Mouse (Mus musculus) left cerebral cortex, postnatal 10 days (tissue): Measurements from ENCODE around the gene Olfr1281. TPM values are rescaled to one million over a fixed set of nuclear protein-coding genes. Genes with fewer than 3 reads are reported as not detected.
"Not testable (repeated sequence)": the region's sequence is repeated elsewhere in the genome, so short reads cannot be mapped to it uniquely, and the experiment has no call there.

ENCODE experiments used
- DNase-seq, 2 experiments: peaks; one replicate each; pipeline ENCODE4 v3.0.0; 2021 to 2022; ENCODE audit warnings: low spot score in 2 of 2, mixed read lengths in 1 of 2; ENCODE audit errors: extremely low spot score in 1 of 2
- intact Hi-C: fragments of 180-260 bp; cut with DNase I; formaldehyde crosslinking; loops from one replicate; pipeline ENCODE4 v1.15.1; 2025
- total RNA-seq, 2 experiments: library from RNA; stranded (reverse); gene quantifications; 2 replicates each; pipeline ENCODE4 v1.2.3; 2021

Gene Olfr1281
- total RNA-seq, result not detected

- intact Hi-C loops, result no loop called here
- no peak for DNase-seq
These were observed at the start of gene Olfr1281 for GRCm38 (mm10) chr2:111326220-111326619. TSS of gene Olfr1281 (plus strand) at chr2:111326520.

- no peak for DNase-seq
- intact Hi-C loops, result no loop called here
These were observed 36.5 kb upstream of the Olfr1281 start, which contains the start of gene Olfr1278 for GRCm38 (mm10) chr2:111289836-111290235. TSS of gene Olfr1278 (plus strand) at chr2:111290136.

GRCm38 (mm10) chr2:111298541-111298940 is 27.8 kb upstream of the Olfr1281 start:
- no peak for DNase-seq
- intact Hi-C loops, result no loop called here

- intact Hi-C loops, result no loop called here
- no peak for DNase-seq
These were observed 25.9 kb upstream of the Olfr1281 start, which contains the start of gene Olfr1279 for GRCm38 (mm10) chr2:111300374-111300773. TSS of gene Olfr1279 (plus strand) at chr2:111300635.

GRCm38 (mm10) chr2:111313717-111314116 is 12.6 kb upstream of the Olfr1281 start, which contains the start of gene Olfr1280:
TSS of gene Olfr1280 (plus strand) at chr2:111314017.
- no peak for DNase-seq
- intact Hi-C loops, result no loop called here

GRCm38 (mm10) chr2:111333721-111334120 is 7.4 kb downstream of the Olfr1281 start:
- intact Hi-C loops, DNase-seq: not testable (repeated sequence)

- DNase-seq, result no peak
- intact Hi-C loops, result no loop called here
These were observed 9.7 kb downstream of the Olfr1281 start, which contains the start of gene Olfr1282 for GRCm38 (mm10) chr2:111335976-111336375. TSS of gene Olfr1282 (minus strand) at chr2:111336076.

GRCm38 (mm10) chr2:111366490-111366889 is 40.2 kb downstream of the Olfr1281 start, which contains the start of gene Olfr1283:
TSS of gene Olfr1283 (plus strand) at chr2:111366790.
- intact Hi-C loops, result no loop called here
- DNase-seq, result no peak

- no peak for DNase-seq
- intact Hi-C loops, result no loop called here
These were observed 48.9 kb downstream of the Olfr1281 start, which contains the start of gene Olfr1284 for GRCm38 (mm10) chr2:111375222-111375621. TSS of gene Olfr1284 (plus strand) at chr2:111375522.

Other genes with a start within 250 kb of the Olfr1281 start
- gene Gm13941, start 220.5 kb upstream of the Olfr1281 start, total RNA-seq, result not detected
- not detected for gene Gm15130, start 173.6 kb upstream of the Olfr1281 start, total RNA-seq
- gene 4930430A15Rik, start 96.9 kb upstream of the Olfr1281 start, total RNA-seq, result not detected
- not detected for gene Olfr1275, start 91.2 kb upstream of the Olfr1281 start, total RNA-seq
- gene Olfr1276, start 72.0 kb upstream of the Olfr1281 start, total RNA-seq, result not detected
- not detected for gene Olfr1277, start 52.4 kb upstream of the Olfr1281 start, total RNA-seq
- gene Olfr1278, start 36.4 kb upstream of the Olfr1281 start, total RNA-seq, result not detected
- not detected for gene Olfr1279, start 25.9 kb upstream of the Olfr1281 start, total RNA-seq
- gene Olfr1280, start 12.5 kb upstream of the Olfr1281 start, total RNA-seq, result not detected
- gene Olfr1282, start 9.6 kb downstream of the Olfr1281 start, total RNA-seq, result not detected
- gene Olfr1283, start 40.3 kb downstream of the Olfr1281 start, total RNA-seq, result not detected
- gene Olfr1284, start 49.0 kb downstream of the Olfr1281 start, total RNA-seq, result not detected
- not detected for gene Olfr1286, start 96.6 kb downstream of the Olfr1281 start, total RNA-seq
- gene Olfr1287, start 122.6 kb downstream of the Olfr1281 start, total RNA-seq, result not detected
- not detected for gene Olfr1288, start 147.6 kb downstream of the Olfr1281 start, total RNA-seq
- not detected for gene Olfr1289, start 154.3 kb downstream of the Olfr1281 start, total RNA-seq
- not detected for gene Olfr1290, start 167.3 kb downstream of the Olfr1281 start, total RNA-seq
- not detected for gene Olfr1291-ps1, start 170.7 kb downstream of the Olfr1281 start, total RNA-seq
- not detected for gene Olfr1293-ps, start 198.7 kb downstream of the Olfr1281 start, total RNA-seq
- not detected for gene Olfr1294, start 213.8 kb downstream of the Olfr1281 start, total RNA-seq
- gene Olfr1295, start 243.2 kb downstream of the Olfr1281 start, total RNA-seq, result not detected